Mouse (Mus musculus) retina, postnatal 7 days (tissue): ENCODE measurements around the gene Runx1.

Experiments used
- DNase-seq: peaks from one replicate; pipeline ENCODE4 v3.0.0-alpha.2; 2012; ENCODE audit warnings: low read depth, low spot score

Gene Runx1

GRCm38 (mm10) chr16:92699531-92700397 lies 126.2 kb downstream of the Runx1 start:
- DNase-seq, result no peak

GRCm38 (mm10) chr16:92698612-92698998 lies 127.3 kb downstream of the Runx1 start:
- peak; percentile 74 for DNase-seq

DNA sequence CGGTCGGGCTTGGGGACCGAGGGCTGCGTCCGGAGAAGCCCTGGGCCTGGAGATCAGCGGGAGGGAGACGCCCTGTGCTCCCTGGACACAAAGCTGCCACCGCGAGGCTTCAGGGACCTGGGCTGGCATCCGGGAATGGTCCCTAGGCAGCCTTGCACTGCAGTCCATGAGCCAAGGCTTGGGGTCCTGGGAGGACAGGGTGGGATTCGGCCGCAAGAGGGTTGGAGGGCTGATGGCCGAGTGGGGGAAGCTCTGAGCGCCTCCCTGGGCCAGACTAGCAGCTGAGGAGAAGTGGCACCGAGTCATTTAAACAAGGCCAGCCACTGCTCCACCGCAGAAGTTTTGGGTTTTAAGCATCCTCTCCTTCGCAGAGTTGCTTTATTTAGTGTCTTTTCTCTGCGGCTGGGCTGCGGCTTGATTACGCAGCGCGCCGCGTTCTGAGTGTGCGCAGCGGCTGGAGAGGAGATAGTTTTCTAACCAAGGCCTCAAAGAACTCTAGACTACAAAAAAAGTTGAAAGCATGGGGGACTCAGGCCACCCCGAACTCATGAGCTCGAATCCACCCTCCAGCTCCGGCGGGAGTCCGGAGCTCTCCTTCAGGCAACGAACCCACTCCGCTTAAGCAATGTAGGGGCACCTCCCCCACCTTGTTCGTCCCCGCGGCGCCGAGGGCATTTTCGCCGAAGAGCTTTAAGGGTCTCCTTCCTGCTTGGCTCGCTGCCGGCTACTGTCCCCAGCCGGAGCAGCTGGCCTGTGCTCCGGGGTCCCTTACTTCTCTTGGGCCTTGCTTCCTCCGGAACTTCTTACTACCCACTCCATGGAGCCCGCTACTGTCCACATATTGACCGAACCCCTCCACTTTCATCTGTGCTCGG lies 128.0 kb downstream of the Runx1 start:
- DNase-seq, result no peak

- peak; percentile 37 for DNase-seq
Observed at GRCm38 (mm10) chr16:92697227-92697736, 128.7 kb downstream of the Runx1 start.

GRCm38 (mm10) chr16:92696411-92697015 lies 129.4 kb downstream of the Runx1 start:
- DNase-seq, result no peak

DNA sequence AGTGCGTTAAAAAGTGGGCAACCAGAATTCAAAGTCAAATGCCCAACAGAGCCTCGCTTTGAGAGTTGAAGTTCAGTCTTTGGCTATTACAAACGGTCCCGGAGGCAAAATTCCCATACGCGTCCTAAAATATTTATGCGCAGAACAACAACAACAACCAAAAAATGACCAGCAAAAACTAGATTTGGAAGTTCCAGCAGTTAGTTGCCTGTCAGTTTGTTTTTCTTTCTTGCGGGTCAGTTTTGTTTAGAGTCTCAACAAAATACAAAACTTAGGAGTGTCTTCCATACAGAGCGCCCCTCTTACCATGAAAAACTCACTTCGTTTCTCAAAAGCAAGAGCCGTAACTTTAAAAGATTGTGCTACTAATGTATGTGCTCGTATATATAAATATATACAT lies 130.0 kb downstream of the Runx1 start:
- DNase-seq, result no peak

DNA sequence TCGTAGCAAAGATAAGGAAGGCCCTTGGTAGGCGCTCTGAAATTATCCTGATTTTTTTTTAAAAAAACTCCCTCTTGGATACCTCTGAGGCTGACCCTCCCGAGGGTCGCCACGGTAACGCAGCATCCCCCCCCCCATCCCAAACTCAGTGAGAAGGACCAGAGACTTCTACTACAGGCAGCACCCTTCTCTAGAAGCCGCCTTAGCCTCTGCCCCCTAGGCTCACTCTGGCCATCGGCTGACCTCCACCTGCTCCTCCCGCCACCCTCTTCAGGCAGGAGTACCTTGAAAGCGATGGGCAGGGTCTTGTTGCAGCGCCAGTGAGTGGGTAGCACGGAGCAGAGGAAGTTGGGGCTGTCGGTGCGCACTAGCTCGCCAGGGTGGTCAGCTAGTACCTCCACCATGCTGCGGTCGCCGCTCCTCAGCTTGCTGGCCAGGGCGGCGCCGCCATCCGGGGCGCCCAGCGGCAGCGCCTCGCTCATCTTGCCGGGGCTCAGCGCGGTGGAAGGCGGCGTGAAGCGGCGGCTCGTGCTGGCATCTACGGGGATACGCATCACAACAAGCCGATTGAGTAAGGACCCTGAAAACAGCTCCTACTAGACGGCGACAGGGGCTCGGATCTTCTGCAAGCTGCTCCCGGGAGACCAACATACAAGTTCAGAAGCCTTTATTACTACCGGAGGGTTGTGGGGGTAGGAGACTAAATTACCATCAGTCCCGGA lies 130.6 kb downstream of the Runx1 start:
- DNase-seq, result no peak

- DNase-seq, result no peak
Observed at GRCm38 (mm10) chr16:92694496-92695106, 131.3 kb downstream of the Runx1 start.

GRCm38 (mm10) chr16:92690759-92691158 lies 135.2 kb downstream of the Runx1 start:
- no peak for DNase-seq

GRCm38 (mm10) chr16:92688941-92689340 lies 137.0 kb downstream of the Runx1 start:
- DNase-seq, result no peak

- DNase-seq, result no peak
Observed at GRCm38 (mm10) chr16:92686978-92687377, 139.0 kb downstream of the Runx1 start.

DNA sequence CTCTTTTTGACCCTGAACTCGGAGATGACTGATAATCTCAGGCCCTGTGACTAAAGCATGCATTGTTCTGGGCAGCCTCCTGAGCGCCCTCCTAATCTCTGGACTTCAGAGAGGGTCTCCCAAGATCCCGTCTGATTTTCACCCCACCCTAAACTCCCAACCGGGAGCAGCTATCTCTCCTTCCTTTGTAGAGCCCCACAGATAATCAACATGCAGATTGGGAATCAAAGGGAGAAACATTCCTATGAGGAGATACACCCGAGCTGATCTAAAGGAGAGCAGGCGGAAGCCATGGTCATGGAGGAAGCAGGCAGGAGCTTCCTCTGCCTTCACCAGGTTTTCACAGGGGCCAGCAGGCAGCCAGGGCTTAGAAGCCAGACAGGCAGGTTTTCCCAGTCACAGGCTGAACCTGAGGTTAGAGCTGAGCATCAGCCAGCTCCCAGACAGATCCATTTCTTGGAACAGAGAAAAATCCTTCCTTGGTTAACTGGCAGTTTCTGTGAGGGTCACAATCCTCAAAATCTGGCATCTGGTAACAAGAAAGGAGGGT lies 140.1 kb downstream of the Runx1 start:
- DNase-seq, result no peak

- DNase-seq, result no peak
Observed at GRCm38 (mm10) chr16:92684423-92685211, 141.3 kb downstream of the Runx1 start.

DNA sequence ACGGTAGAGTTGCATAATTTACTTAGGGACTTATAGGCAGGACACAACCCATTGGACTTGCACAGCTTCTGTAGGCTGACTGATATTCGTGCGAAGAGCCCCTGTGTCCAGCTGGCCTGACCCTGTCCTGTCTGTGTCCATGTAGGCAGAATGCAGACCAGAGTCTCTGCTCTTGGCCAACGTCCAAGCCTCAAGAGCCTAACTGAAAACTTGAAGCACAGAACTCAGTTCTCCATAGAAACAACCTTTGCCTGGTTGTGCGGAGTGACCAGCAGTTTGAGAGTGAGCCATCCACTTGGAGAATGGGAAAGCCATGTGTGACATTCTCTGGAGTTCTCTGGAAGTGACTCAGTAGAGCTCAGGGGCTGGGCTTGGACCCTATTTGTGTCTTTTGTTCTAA lies 149.3 kb downstream of the Runx1 start:
- DNase-seq, result no peak

DNA sequence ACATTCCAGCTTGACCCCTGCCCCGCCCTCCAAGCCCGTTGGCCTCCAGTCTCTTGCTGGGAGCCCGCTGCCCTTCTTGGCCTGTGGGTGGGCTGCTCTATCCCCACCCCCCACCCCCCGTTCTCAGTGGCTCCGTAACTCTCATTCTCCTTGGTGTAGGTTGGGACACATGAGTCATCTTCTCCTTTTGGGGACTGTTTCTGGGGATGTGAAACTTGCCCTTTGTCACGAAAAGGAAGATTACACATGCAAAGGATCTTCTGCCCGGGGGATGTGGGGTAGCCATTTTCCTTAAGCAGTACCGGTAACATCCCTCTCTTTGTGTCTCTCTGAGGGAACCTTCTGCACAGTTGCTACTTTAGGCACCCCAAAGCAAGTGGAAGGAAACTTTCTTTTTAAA lies 150.3 kb downstream of the Runx1 start:
- DNase-seq, result no peak

DNA sequence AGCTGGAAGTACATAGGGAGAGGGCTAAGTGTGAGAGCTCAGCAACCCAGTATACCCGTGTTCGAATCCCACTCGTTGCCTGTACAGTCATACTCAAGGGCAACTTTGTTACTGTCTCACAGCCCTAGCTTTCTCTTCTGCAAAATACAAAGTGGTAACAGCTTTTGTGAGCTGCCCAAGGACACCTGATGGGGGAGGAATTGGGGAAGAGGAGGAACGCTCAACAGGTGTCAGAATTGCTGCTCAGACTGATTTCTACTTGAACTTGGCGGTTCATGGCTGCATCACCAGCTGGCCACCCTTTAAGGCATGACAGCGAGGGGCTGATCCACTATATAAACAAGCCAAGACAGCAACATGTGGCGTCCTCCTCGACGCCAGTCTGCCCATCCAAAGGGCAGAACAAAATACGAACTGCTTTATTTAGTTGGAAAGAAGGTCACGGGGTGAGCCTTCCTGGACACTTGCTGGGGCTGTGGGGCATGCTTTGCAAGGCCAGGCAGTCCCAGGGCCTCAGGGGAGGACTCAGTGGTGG lies 151.0 kb downstream of the Runx1 start:
- no peak for DNase-seq

DNA sequence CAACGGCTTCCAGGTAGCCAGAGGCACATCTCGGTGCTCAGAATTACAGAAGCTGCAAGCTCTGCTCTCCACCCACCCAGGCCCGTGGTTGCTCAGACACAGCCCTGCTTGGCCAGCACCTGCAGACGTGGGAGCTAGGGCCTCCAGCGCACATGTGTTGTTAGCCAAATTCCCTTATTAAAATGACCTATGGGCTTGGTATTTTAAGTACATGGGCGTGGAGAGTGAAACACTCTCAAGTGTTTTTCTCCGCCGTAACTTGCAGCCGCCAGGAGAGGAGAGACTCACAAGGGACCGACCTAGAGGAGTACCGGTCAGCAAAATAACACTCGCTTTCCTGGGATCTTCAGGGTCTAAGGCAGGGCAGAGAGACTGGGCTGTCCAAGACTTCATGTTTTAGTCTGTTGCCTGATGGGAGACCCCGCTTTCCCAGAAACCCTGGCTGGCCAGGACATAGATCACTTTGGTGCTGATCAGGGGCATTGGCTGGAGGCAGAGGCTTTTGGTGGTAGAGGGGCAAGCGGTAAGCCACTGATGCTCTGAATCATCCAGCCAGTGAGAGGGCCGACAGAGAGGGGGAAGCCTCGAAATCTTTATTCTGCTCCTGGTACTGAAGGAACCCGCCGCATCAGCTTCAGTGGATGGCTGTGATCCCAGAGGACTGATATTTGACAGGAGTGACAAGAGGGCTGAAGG lies 151.7 kb downstream of the Runx1 start:
- no peak for DNase-seq

- no peak for DNase-seq
Observed at GRCm38 (mm10) chr16:92668807-92669206, 157.1 kb downstream of the Runx1 start.

DNA sequence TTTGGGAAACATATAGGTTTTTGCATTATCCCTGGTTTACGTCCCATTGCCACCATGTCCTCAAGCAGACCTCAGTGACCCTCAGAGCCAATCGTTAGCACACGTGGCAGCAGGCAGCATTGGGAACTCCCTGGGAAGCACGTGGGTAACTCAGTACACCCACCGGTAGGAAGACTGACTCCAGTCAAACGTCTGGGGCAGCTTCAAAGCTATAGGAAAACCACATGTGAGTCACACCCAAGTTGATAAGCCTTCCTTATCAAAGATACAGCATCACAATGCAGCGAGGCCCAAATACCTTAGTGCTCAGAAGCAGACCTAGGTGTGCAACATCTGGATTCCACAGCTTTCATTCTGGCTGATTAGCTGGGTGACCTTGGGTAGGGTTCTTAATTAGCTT lies 164.2 kb downstream of the Runx1 start:
- DNase-seq, result no peak
